Mouse (Mus musculus) MEL (cell line): ENCODE results near the gene Col23a1. TPM values are rescaled to one million over a fixed set of nuclear protein-coding genes. Genes with fewer than 3 reads are reported as not detected.

Experiments
- DNase-seq: peaks from one replicate; pipeline ENCODE4 v3.0.0; 2011; ENCODE audit warnings: low read depth, low spot score
- H3K27ac ChIP-seq: 2 replicates; pipeline ENCODE4 v1.5.1; 2012; ENCODE audit warnings: low read depth, mild to moderate bottlenecking, control low read depth, low read length, moderate library complexity; ENCODE audit not compliant: control insufficient read depth
- H3K27me3 ChIP-seq, 2 experiments: fragments of 150-350 bp in 1 of 2; sonication (generic) in 1 of 2; 2 replicates each; pipeline ENCODE4 v1.6.1; 2012; ENCODE audit warnings: low read length in 2 of 2, mild to moderate bottlenecking in 2 of 2, improper control_type of control experiment in 1 of 2, moderate library complexity in 1 of 2; ENCODE audit not compliant: insufficient read depth in 2 of 2, control insufficient read depth in 1 of 2
- H3K36me3 ChIP-seq, 2 experiments: 2 replicates each; pipeline ENCODE4 v1.6.1; 2012 to 2014; ENCODE audit warnings: low read length in 2 of 2, improper control_type of control experiment in 1 of 2, inconsistent platforms in 1 of 2, mild to moderate bottlenecking in 1 of 2; ENCODE audit not compliant: insufficient read depth in 2 of 2, control insufficient read depth in 1 of 2
- H3K4me1 ChIP-seq, 2 experiments: fragments of 150-350 bp in 1 of 2; sonication (generic) in 1 of 2; 2 replicates each; pipeline ENCODE4 v1.6.1; 2012; ENCODE audit warnings: low read length in 2 of 2, improper control_type of control experiment in 1 of 2, mild to moderate bottlenecking in 1 of 2; ENCODE audit not compliant: insufficient read depth in 2 of 2, control insufficient read depth in 1 of 2
- H3K4me3 ChIP-seq, 2 experiments: fragments of 150-350 bp in 1 of 2; sonication (generic) in 1 of 2; 2 replicates each; pipeline ENCODE4 v1.5.1; 2012; ENCODE audit warnings: low read depth in 2 of 2, low read length in 2 of 2, mild to moderate bottlenecking in 2 of 2, moderate library complexity in 2 of 2, control low read depth in 1 of 2, improper control_type of control experiment in 1 of 2; ENCODE audit not compliant: control insufficient read depth in 1 of 2, insufficient read depth in 1 of 2
- H3K79me2 ChIP-seq: 2 replicates; pipeline ENCODE4 v1.6.1; 2012; ENCODE audit warnings: mild to moderate bottlenecking, low read length, moderate library complexity; ENCODE audit not compliant: control insufficient read depth, poor library complexity, insufficient read depth
- H3K9ac ChIP-seq: 2 replicates; pipeline ENCODE4 v1.6.1; 2012; ENCODE audit warnings: low read depth, mild to moderate bottlenecking, control low read depth, low read length, moderate library complexity; ENCODE audit not compliant: control insufficient read depth, poor library complexity, severe bottlenecking
- H3K9me3 ChIP-seq: fragments of 150-350 bp; sonication (generic); replicated peaks from 2 replicates; pipeline ENCODE4 v1.6.1; 2012; ENCODE audit warnings: mild to moderate bottlenecking, low read length, improper control_type of control experiment, moderate library complexity; ENCODE audit not compliant: insufficient read depth
- BHLHE40 ChIP-seq: IDR thresholded peaks from 2 replicates; pipeline ENCODE4 v1.6.1; 2012; ENCODE audit warnings: low read depth, mild to moderate bottlenecking, inconsistent platforms, low read length, improper control_type of control experiment, borderline replicate concordance
- CHD2 ChIP-seq: IDR thresholded peaks from 2 replicates; pipeline ENCODE4 v1.6.1; 2011; ENCODE audit warnings: low read length, improper control_type of control experiment
- CTCF ChIP-seq, 3 experiments: IDR thresholded peaks in 2 of 3; conservative IDR thresholded peaks in 1 of 3; 2 replicates each; pipeline ENCODE4 v1.5.1; 2011 to 2012; ENCODE audit warnings: low read length in 3 of 3, low read depth in 2 of 3, mild to moderate bottlenecking in 2 of 3, improper control_type of control experiment in 1 of 3, inconsistent platforms in 1 of 3, mixed read lengths in 1 of 3, moderate library complexity in 1 of 3; ENCODE audit not compliant: control insufficient read depth in 1 of 3, insufficient read depth in 1 of 3, poor library complexity in 1 of 3, severe bottlenecking in 1 of 3
- ELF1 ChIP-seq: IDR thresholded peaks from 2 replicates; pipeline ENCODE4 v1.6.1; 2014; ENCODE audit warnings: low read depth, mild to moderate bottlenecking, inconsistent platforms, low read length, improper control_type of control experiment, moderate library complexity
- EP300 ChIP-seq, 2 experiments: IDR thresholded peaks; 2 replicates each; pipeline ENCODE4 v1.6.1; 2011; ENCODE audit warnings: improper control_type of control experiment in 2 of 2, low read length in 2 of 2, low read depth in 1 of 2, mild to moderate bottlenecking in 1 of 2
- ETS1 ChIP-seq: IDR thresholded peaks from 2 replicates; pipeline ENCODE4 v1.6.1; 2012; ENCODE audit warnings: low read depth, mild to moderate bottlenecking, inconsistent platforms, low read length, improper control_type of control experiment, moderate library complexity
- HCFC1 ChIP-seq: IDR thresholded peaks from 2 replicates; pipeline ENCODE4 v1.6.1; 2012; ENCODE audit warnings: low read depth, mild to moderate bottlenecking, inconsistent platforms, low read length, improper control_type of control experiment, moderate library complexity
- JUND ChIP-seq: IDR thresholded peaks from 2 replicates; pipeline ENCODE4 v1.6.1; 2011; ENCODE audit warnings: low read depth, mild to moderate bottlenecking, improper control_type of control experiment, low read length
- KAT2A ChIP-seq: conservative IDR thresholded peaks from 2 replicates; pipeline ENCODE4 v1.6.1; 2012; ENCODE audit warnings: low read depth, low read length, improper control_type of control experiment, inconsistent platforms
- MAX ChIP-seq: IDR thresholded peaks from 2 replicates; pipeline ENCODE4 v1.6.1; 2011; ENCODE audit warnings: low read length, improper control_type of control experiment
- MEF2A ChIP-seq: IDR thresholded peaks from 2 replicates; pipeline ENCODE4 v1.6.1; 2014; ENCODE audit warnings: low read depth, mild to moderate bottlenecking, inconsistent platforms, low read length, improper control_type of control experiment; ENCODE audit not compliant: poor library complexity, insufficient replicate concordance, severe bottlenecking; ENCODE audit errors: extremely low read depth
- MXI1 ChIP-seq: IDR thresholded peaks from 2 replicates; pipeline ENCODE4 v1.6.1; 2011; ENCODE audit warnings: mild to moderate bottlenecking, low read depth, low read length, improper control_type of control experiment
- MYC ChIP-seq: IDR thresholded peaks from 2 replicates; pipeline ENCODE4 v1.6.1; 2011; ENCODE audit warnings: low read depth, mild to moderate bottlenecking, low read length, improper control_type of control experiment, moderate library complexity
- NELFE ChIP-seq: IDR thresholded peaks from 2 replicates; pipeline ENCODE4 v1.6.1; 2011; ENCODE audit warnings: low read depth, low read length, improper control_type of control experiment
- POLR2A ChIP-seq, 2 experiments: IDR thresholded peaks; 2 replicates each; pipeline ENCODE4 v1.6.1; 2011 to 2012; ENCODE audit warnings: low read length in 2 of 2, mild to moderate bottlenecking in 2 of 2, control low read depth in 1 of 2, improper control_type of control experiment in 1 of 2, low read depth in 1 of 2, moderate library complexity in 1 of 2; ENCODE audit not compliant: control insufficient read depth in 1 of 2, insufficient read depth in 1 of 2, poor library complexity in 1 of 2
- RCOR1 ChIP-seq: IDR thresholded peaks from 2 replicates; pipeline ENCODE4 v1.6.1; 2012; ENCODE audit warnings: low read depth, mild to moderate bottlenecking, inconsistent platforms, low read length, improper control_type of control experiment
- TAL1 ChIP-seq: IDR thresholded peaks from 2 replicates; pipeline ENCODE4 v1.6.1; 2012; ENCODE audit warnings: mild to moderate bottlenecking, inconsistent platforms, low read length, moderate library complexity, mixed read lengths
- TCF12 ChIP-seq: IDR thresholded peaks from 2 replicates; pipeline ENCODE4 v1.6.1; 2014; ENCODE audit warnings: low read depth, mild to moderate bottlenecking, inconsistent platforms, low read length, improper control_type of control experiment, moderate library complexity
- UBTF ChIP-seq: IDR thresholded peaks from 2 replicates; pipeline ENCODE4 v1.6.1; 2012; ENCODE audit warnings: low read depth, mild to moderate bottlenecking, inconsistent platforms, low read length, improper control_type of control experiment, moderate library complexity, borderline replicate concordance; ENCODE audit not compliant: insufficient read depth
- USF2 ChIP-seq, 2 experiments: IDR thresholded peaks; 2 replicates each; pipeline ENCODE4 v1.6.1; 2011 to 2012; ENCODE audit warnings: improper control_type of control experiment in 2 of 2, low read length in 2 of 2, borderline replicate concordance in 1 of 2, inconsistent platforms in 1 of 2, low read depth in 1 of 2, mild to moderate bottlenecking in 1 of 2; ENCODE audit not compliant: insufficient read depth in 1 of 2
- ZKSCAN1 ChIP-seq: IDR thresholded peaks from 2 replicates; pipeline ENCODE4 v1.6.1; 2012; ENCODE audit warnings: low read depth, mild to moderate bottlenecking, inconsistent platforms, low read length, improper control_type of control experiment, moderate library complexity
- ZNF384 ChIP-seq: IDR thresholded peaks from 2 replicates; pipeline ENCODE4 v1.6.1; 2012; ENCODE audit warnings: low read depth, mild to moderate bottlenecking, inconsistent platforms, low read length, improper control_type of control experiment
- polyA plus RNA-seq, 2 experiments: library from polyadenylated mRNA; stranded (reverse) in 1 of 2; unstranded in 1 of 2; fragments of >175 nt in 1 of 2; fragments of >200 nt in 1 of 2; gene quantifications; 2 replicates each; pipeline versions ENCODE4 v1.2.1 to v1.2.4; 2012; ENCODE audit warnings: low replicate concordance in 2 of 2, low read depth in 1 of 2; ENCODE audit not compliant: insufficient read length in 2 of 2, insufficient read depth in 1 of 2, missing spikeins in 1 of 2
- total RNA-seq: library from RNA; depleted of rRNA; stranded (reverse); fragments of 300-350 nt; gene quantifications from 2 replicates; pipeline ENCODE4 v1.2.3, GENCODE M21; 2012

Gene Col23a1
- total and polyA plus RNA-seq, 3 experiments, result under 0.01 to 0.03 TPM; not detected in 1

DNA sequence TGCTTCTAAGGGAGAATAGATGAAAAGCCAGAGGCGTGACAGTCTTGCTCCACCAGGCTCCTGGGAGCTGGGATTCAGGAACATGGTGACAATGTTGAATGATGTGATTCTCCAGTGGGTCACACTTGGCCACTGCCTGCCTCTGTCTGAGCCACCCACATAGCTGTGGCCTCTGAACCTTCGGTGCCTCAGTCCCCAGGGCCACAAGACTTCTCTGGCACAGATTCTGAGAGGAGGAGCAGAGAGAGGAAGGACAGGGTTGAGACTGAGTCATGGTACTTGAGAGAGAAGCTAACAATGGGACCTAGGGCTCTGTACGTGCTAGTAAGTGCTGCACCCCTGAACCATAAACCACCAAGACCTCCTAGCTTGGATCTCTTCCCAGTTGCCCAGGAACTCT lies 141.6 kb downstream of the Col23a1 start:
- Histone ChIP-seq H3K4me1 (no peaks in the 10 kb centered on the region), H3K36me3 (no peaks in the 10 kb centered on the region), H3K9me3 (no peaks in the 10 kb centered on the region), H3K27me3 (no peaks in the 10 kb centered on the region), H3K27ac (no peak overlapping the region), H3K4me3 (no peak overlapping the region), H3K9ac (no peak overlapping the region), H3K79me2 (no peaks in the 10 kb centered on the region)
- no peak for DNase-seq
- no peak for TF ChIP-seq CHD2
- TF ChIP-seq HCFC1, result no peak
- no peak for TF ChIP-seq NELFE
- TF ChIP-seq RCOR1, result no peak
- TF ChIP-seq KAT2A, result no peak
- no peak for TF ChIP-seq MYC
- TF ChIP-seq TCF12, result no peak

GRCm38 (mm10) chr11:51431968-51432367 lies 142.2 kb downstream of the Col23a1 start:
- no peaks in the 10 kb centered on the region for H3K27me3 ChIP-seq
- TF ChIP-seq MEF2A (no peak), ZKSCAN1 (no peak), CTCF (IDR thresholded peaks at IDR 0.05 in 2 of 3, conservative IDR thresholded peaks at IDR 0.05 in 1 of 3; ENCODE audit: control insufficient read depth in 1 of 3, insufficient read depth in 1 of 3, low read depth in 2 of 3, low read length in 3 of 3, poor library complexity in 1 of 3, severe bottlenecking in 1 of 3) (no peak), TAL1 (no peak), JUND (no peak), ETS1 (no peak), TCF12 (no peak), UBTF (no peak)
- TF ChIP-seq, all 39 proteins: peak for 0
- Histone ChIP-seq H3K4me3 (no peak overlapping the region), H3K36me3 (no peaks in the 10 kb centered on the region), H3K9me3 (no peaks in the 10 kb centered on the region), H3K79me2 (no peaks in the 10 kb centered on the region), H3K4me1 (no peaks in the 10 kb centered on the region), H3K9ac (no peak overlapping the region), H3K27ac (no peak overlapping the region)
- no peak for DNase-seq

DNA sequence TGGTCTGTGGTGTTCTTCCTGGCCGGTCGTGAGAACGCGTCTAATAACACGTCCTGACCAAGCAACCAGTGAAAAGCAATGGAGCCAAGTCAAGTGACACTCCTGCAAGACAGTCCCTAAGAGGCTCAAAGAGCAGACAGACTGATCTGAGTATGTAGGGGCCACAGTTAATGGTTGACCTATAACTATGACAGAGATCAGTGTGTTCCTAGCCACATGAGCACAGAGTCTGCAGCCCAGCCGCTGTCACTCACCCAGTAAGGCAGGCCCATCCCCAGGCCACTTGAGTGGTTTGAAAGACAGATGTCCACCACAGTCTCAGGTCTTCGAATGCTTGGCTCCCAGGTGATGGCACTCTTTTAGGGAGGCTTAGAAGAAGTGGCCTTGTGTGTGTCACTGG lies 152.3 kb downstream of the Col23a1 start:
- DNase-seq, result no peak
- no peak for TF ChIP-seq EP300 (IDR thresholded peaks at IDR 0.05; ENCODE audit: low read depth in 1 of 2, low read length in 2 of 2)
- TF ChIP-seq BHLHE40, result no peak
- no peak for TF ChIP-seq MAX
- TF ChIP-seq HCFC1, result no peak
- no peak for TF ChIP-seq NELFE
- no peak for TF ChIP-seq MXI1
- TF ChIP-seq TAL1, result no peak
- TF ChIP-seq ELF1, result no peak
- no peak for TF ChIP-seq POLR2A (IDR thresholded peaks at IDR 0.05; ENCODE audit: control insufficient read depth in 1 of 2, insufficient read depth in 1 of 2, low read depth in 1 of 2, low read length in 2 of 2, poor library complexity in 1 of 2)
- no peak for TF ChIP-seq CHD2
- TF ChIP-seq UBTF, result no peak
- TF ChIP-seq USF2 (IDR thresholded peaks at IDR 0.05; ENCODE audit: borderline replicate concordance in 1 of 2, insufficient read depth in 1 of 2, low read depth in 1 of 2, low read length in 2 of 2), result no peak
- TF ChIP-seq ZNF384, result no peak
- H3K4me3 ChIP-seq, result no peak overlapping the region
- H3K36me3 ChIP-seq, result no peaks in the 10 kb centered on the region
- H3K79me2 ChIP-seq, result no peaks in the 10 kb centered on the region
- no peak overlapping the region for H3K9ac ChIP-seq
- H3K9me3 ChIP-seq, result no peaks in the 10 kb centered on the region
- H3K27ac ChIP-seq, result no peak overlapping the region
- no peaks in the 10 kb centered on the region for H3K27me3 ChIP-seq
- no peaks in the 10 kb centered on the region; a peak in 1 of 4 replicates for H3K4me1 ChIP-seq
